Mouse (Mus musculus) CH12.LX (cell line): ENCODE data around the gene Ggct. TPM values are rescaled to one million over a fixed set of nuclear protein-coding genes. Genes with fewer than 3 reads are reported as not detected.
A peak's percentile ranks its signal among the peaks of the same experiment; 100 is the strongest.

ENCODE experiments used
- DNase-seq: peaks from one replicate; pipeline ENCODE4 v3.0.0-alpha.2; 2013; ENCODE audit errors: extremely low read depth
- H3K27ac ChIP-seq: 2 replicates; pipeline ENCODE4 v1.5.1; 2012; ENCODE audit warnings: low read depth, mild to moderate bottlenecking, control low read depth, moderate library complexity; ENCODE audit not compliant: insufficient read depth
- H3K27me3 ChIP-seq: replicated peaks from 2 replicates; pipeline ENCODE3; 2012; ENCODE audit warnings: inconsistent platforms
- H3K36me3 ChIP-seq, 2 experiments: replicated peaks in 1 of 2; 2 replicates each; pipeline versions ENCODE3 to v1.6.1; 2012; ENCODE audit warnings: inconsistent platforms in 1 of 2, low read length in 1 of 2, mild to moderate bottlenecking in 1 of 2, mixed read lengths in 1 of 2, moderate library complexity in 1 of 2; ENCODE audit not compliant: control insufficient read depth in 1 of 2, insufficient read depth in 1 of 2
- H3K4me1 ChIP-seq, 2 experiments: 2 replicates each; pipeline ENCODE4 v1.6.1; 2012; ENCODE audit warnings: inconsistent platforms in 1 of 2, moderate library complexity in 1 of 2; ENCODE audit not compliant: insufficient read depth in 2 of 2, control insufficient read depth in 1 of 2
- H3K4me2 ChIP-seq: 2 replicates; pipeline ENCODE4 v1.6.1; 2012; ENCODE audit warnings: low read depth, mild to moderate bottlenecking, control low read depth; ENCODE audit not compliant: poor library complexity, insufficient read depth, severe bottlenecking
- H3K4me3 ChIP-seq, 3 experiments: fragments of 150-350 bp in 1 of 3; sonication (generic) in 1 of 3; replicated peaks in 1 of 3; 2 replicates each; pipeline versions ENCODE3 to v1.5.1; 2011 to 2012; ENCODE audit warnings: low read depth in 2 of 3, low read length in 2 of 3, mild to moderate bottlenecking in 2 of 3, moderate library complexity in 2 of 3, control low read depth in 1 of 3, improper control_type of control experiment in 1 of 3, inconsistent platforms in 1 of 3, mixed read lengths in 1 of 3; ENCODE audit not compliant: poor library complexity in 1 of 3
- H3K79me2 ChIP-seq: replicated peaks from 2 replicates; pipeline ENCODE4 v1.6.1; 2012; ENCODE audit warnings: mild to moderate bottlenecking, moderate library complexity; ENCODE audit not compliant: control insufficient read depth, poor library complexity, insufficient read depth, severe bottlenecking; ENCODE audit errors: extremely low read depth
- H3K9ac ChIP-seq: 2 replicates; pipeline ENCODE4 v1.6.1; 2012; ENCODE audit warnings: low read depth, mild to moderate bottlenecking, control low read depth, moderate library complexity; ENCODE audit not compliant: insufficient read depth
- H3K9me3 ChIP-seq: replicated peaks from 2 replicates; pipeline ENCODE3; 2012; ENCODE audit warnings: low read length, inconsistent platforms, mixed read lengths
- BHLHE40 ChIP-seq: IDR thresholded peaks from 2 replicates; pipeline ENCODE4 v1.6.1; 2011; ENCODE audit warnings: mild to moderate bottlenecking, low read depth, low read length, improper control_type of control experiment
- CHD2 ChIP-seq: IDR thresholded peaks from 2 replicates; pipeline ENCODE4 v1.6.1; 2011; ENCODE audit warnings: low read length, improper control_type of control experiment
- CTCF ChIP-seq, 2 experiments: IDR thresholded peaks in 1 of 2; conservative IDR thresholded peaks in 1 of 2; 2 replicates each; pipeline ENCODE4 v1.5.1; 2011 to 2012; ENCODE audit warnings: low read depth in 2 of 2, low read length in 2 of 2, improper control_type of control experiment in 1 of 2, inconsistent platforms in 1 of 2, mild to moderate bottlenecking in 1 of 2, moderate library complexity in 1 of 2
- E2F4 ChIP-seq: IDR thresholded peaks from 2 replicates; pipeline ENCODE4 v1.6.1; 2011; ENCODE audit warnings: low read depth, low read length, improper control_type of control experiment; ENCODE audit not compliant: insufficient replicate concordance
- ELF1 ChIP-seq: IDR thresholded peaks from 2 replicates; pipeline ENCODE4 v1.6.1; 2014; ENCODE audit warnings: low read depth, mild to moderate bottlenecking, inconsistent platforms, low read length, improper control_type of control experiment
- EP300 ChIP-seq: IDR thresholded peaks from 2 replicates; pipeline ENCODE4 v1.6.1; 2011; ENCODE audit warnings: low read length, improper control_type of control experiment
- HCFC1 ChIP-seq: IDR thresholded peaks from 2 replicates; pipeline ENCODE4 v1.6.1; 2012; ENCODE audit warnings: low read depth, mild to moderate bottlenecking, inconsistent platforms, low read length, improper control_type of control experiment
- JUN ChIP-seq: IDR thresholded peaks from 2 replicates; pipeline ENCODE4 v1.6.1; 2011; ENCODE audit warnings: low read depth, mild to moderate bottlenecking, low read length, improper control_type of control experiment, moderate library complexity; ENCODE audit not compliant: insufficient read depth
- JUND ChIP-seq: conservative IDR thresholded peaks from 2 replicates; pipeline ENCODE4 v1.6.1; 2011; ENCODE audit warnings: low read depth, low read length, improper control_type of control experiment
- MAX ChIP-seq: IDR thresholded peaks from 2 replicates; pipeline ENCODE4 v1.6.1; 2011; ENCODE audit warnings: low read length, improper control_type of control experiment
- MAZ ChIP-seq: IDR thresholded peaks from 2 replicates; pipeline ENCODE4 v1.6.1; 2012; ENCODE audit warnings: low read depth, mild to moderate bottlenecking, inconsistent platforms, low read length, improper control_type of control experiment, moderate library complexity
- MXI1 ChIP-seq: IDR thresholded peaks from 2 replicates; pipeline ENCODE4 v1.6.1; 2011; ENCODE audit warnings: mild to moderate bottlenecking, low read depth, low read length, improper control_type of control experiment
- PAX5 ChIP-seq: IDR thresholded peaks from 2 replicates; pipeline ENCODE4 v1.6.1; 2012; ENCODE audit warnings: low read length, inconsistent platforms, mixed read lengths
- POLR2AphosphoS2 ChIP-seq: IDR thresholded peaks from 2 replicates; pipeline ENCODE4 v1.6.1; 2011; ENCODE audit warnings: low read depth, low read length, improper control_type of control experiment
- RAD21 ChIP-seq: IDR thresholded peaks from 2 replicates; pipeline ENCODE4 v1.6.1; 2011; ENCODE audit warnings: low read depth, mild to moderate bottlenecking, low read length, improper control_type of control experiment, moderate library complexity
- RCOR1 ChIP-seq: conservative IDR thresholded peaks from 2 replicates; pipeline ENCODE4 v1.6.1; 2012; ENCODE audit warnings: low read depth, mild to moderate bottlenecking, inconsistent platforms, low read length, improper control_type of control experiment
- SMC3 ChIP-seq: IDR thresholded peaks from 2 replicates; pipeline ENCODE4 v1.6.1; 2011; ENCODE audit warnings: low read depth, low read length, improper control_type of control experiment
- USF2 ChIP-seq: conservative IDR thresholded peaks from 2 replicates; pipeline ENCODE4 v1.6.1; 2011; ENCODE audit warnings: low read depth, low read length, improper control_type of control experiment
- ZMIZ1 ChIP-seq: IDR thresholded peaks from 2 replicates; pipeline ENCODE4 v1.6.1; 2012; ENCODE audit warnings: low read depth, mild to moderate bottlenecking, inconsistent platforms, low read length, improper control_type of control experiment
- dilution Hi-C: fragments of 300-500 bp; cut with MboI; formaldehyde crosslinking; loops from 2 replicates; pipeline ENCODE4 v1.14.3; 2020; ENCODE audit warnings: low sequenced_read_pairs; ENCODE audit not compliant: extremely low pct_unique_long_range_greater_than_20kb, extremely low pct_ligation_motif_present
- in situ Hi-C: fragments of 300-500 bp; cut with MboI; formaldehyde crosslinking; loops from 3 replicates; pipeline ENCODE4 v1.14.3; 2019; ENCODE audit warnings: low sequenced_read_pairs, low pct_ligation_motif_present, low pct_unique_long_range_greater_than_20kb, mixed read lengths
- polyA plus RNA-seq: library from polyadenylated mRNA; unstranded; fragments of >175 nt; gene quantifications from 2 replicates; pipeline ENCODE4 v1.2.1, GENCODE M21; 2012; ENCODE audit warnings: low read depth; ENCODE audit not compliant: insufficient read length
- total RNA-seq, 2 experiments: library from RNA; depleted of rRNA; stranded (reverse); fragments of 300-350 nt in 1 of 2; fragments of >200 nt in 1 of 2; gene quantifications; 2 replicates each; pipeline ENCODE4 v1.2.3; 2012 to 2014

Ggct gene
- total and polyA plus RNA-seq, 3 experiments: 9.8 to 24.5 (median 12.7) TPM

- no peak overlapping the region for H3K27ac ChIP-seq
- H3K4me2 ChIP-seq: no peak overlapping the region
- TF ChIP-seq ZMIZ1 (no peak), HCFC1 (no peak), USF2 (no peak), CHD2 (no peak), MAX (no peak), PAX5 (no peak), ELF1 (no peak), JUN (no peak), JUND (no peak), RAD21 (no peak), MXI1 (no peak), MAZ (no peak), BHLHE40 (no peak), E2F4 (no peak), CTCF (conservative IDR thresholded peaks at IDR 0.05 in 1 of 2, IDR thresholded peaks at IDR 0.05 in 1 of 2; ENCODE audit: low read depth in 2 of 2, low read length in 2 of 2) (no peak), EP300 (no peak), SMC3 (no peak), POLR2AphosphoS2 (no peak), RCOR1 (no peak)
- dilution Hi-C loops: no loop called here
- DNase-seq: peak; percentile 37
- no peak overlapping the region for H3K4me3 ChIP-seq
- H3K79me2 ChIP-seq: no peaks in the 10 kb centered on the region
- no peaks in the 10 kb centered on the region for H3K27me3 ChIP-seq
- peaks cover 4% of the 10 kb centered on the region for H3K9me3 ChIP-seq
- in situ Hi-C loops: no loop called here
- H3K36me3 ChIP-seq: no peaks in the 10 kb centered on the region
- H3K4me1 ChIP-seq: peaks cover 0 to 23% of the 10 kb centered on the region in 2 experiments; a peak in 2 of 4 replicates
- H3K9ac ChIP-seq: no peak overlapping the region
These were observed 36.3 kb downstream of the Ggct start for GRCm38 (mm10) chr6:54956425-54956824.

DNA sequence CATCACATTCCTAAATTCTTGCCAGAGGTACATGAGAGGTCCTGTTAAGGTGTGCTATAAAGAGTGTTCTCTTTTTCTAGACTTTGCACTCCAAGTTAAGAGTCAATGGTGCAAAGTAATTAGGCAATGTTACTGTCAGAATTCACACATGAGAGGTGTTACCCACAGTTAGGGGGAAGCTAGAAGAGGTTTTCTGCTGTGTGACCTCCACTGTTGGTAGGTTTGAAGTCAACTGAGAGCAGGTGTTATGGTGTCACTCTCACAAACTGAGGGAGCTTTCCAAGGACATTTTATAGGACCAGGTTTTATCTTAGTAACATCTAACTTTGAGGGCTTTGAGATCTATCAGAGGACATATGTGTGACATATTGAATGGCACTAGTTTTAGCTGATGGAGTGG lies 36.8 kb downstream of the Ggct start:
- no peak for DNase-seq
- Histone ChIP-seq H3K27me3 (no peaks in the 10 kb centered on the region), H3K79me2 (no peaks in the 10 kb centered on the region), H3K9me3 (peaks cover 4% of the 10 kb centered on the region), H3K27ac (no peak overlapping the region), H3K4me2 (no peak overlapping the region), H3K9ac (no peak overlapping the region), H3K4me3 (no peak overlapping the region), H3K36me3 (no peaks in the 10 kb centered on the region), H3K4me1 (peaks cover 0 to 23% of the 10 kb centered on the region in 2 experiments; a peak in 2 of 4 replicates)
- TF ChIP-seq E2F4 (no peak), EP300 (no peak)
- dilution Hi-C loops (no loop called here), in situ Hi-C loops (no loop called here)
